Mouse (Mus musculus) heart, embryonic 13.5 days (tissue): Measurements from ENCODE around the gene Gpr18. TPM values are rescaled to one million over a fixed set of nuclear protein-coding genes. Genes with fewer than 3 reads are reported as not detected.

ENCODE experiments used
- ATAC-seq: fragments of 200-750 bp; cut with Nextera tagmentation; 2 replicates; pipeline ENCODE4 v1.8.0; 2017; ENCODE audit warnings: moderate TSS enrichment; ENCODE audit not compliant: insufficient number of reproducible peaks, low FRiP score, low TSS enrichment; ENCODE audit errors: extremely low read depth
- H3K27ac ChIP-seq: fragments of 300-500 bp; sonication (generic); replicated peaks from 2 replicates; pipeline ENCODE4 v1.5.1; 2015; ENCODE audit warnings: moderate library complexity, mild to moderate bottlenecking, inconsistent platforms
- H3K27me3 ChIP-seq: fragments of 300-500 bp; sonication (generic); replicated peaks from 2 replicates; pipeline ENCODE4 v1.6.1; 2015; ENCODE audit warnings: mild to moderate bottlenecking, inconsistent platforms
- H3K36me3 ChIP-seq: fragments of 300-500 bp; sonication (generic); 2 replicates; pipeline ENCODE4 v1.6.1; 2015; ENCODE audit warnings: mild to moderate bottlenecking, inconsistent platforms
- H3K4me1 ChIP-seq: fragments of 300-500 bp; sonication (generic); 2 replicates; pipeline ENCODE4 v1.6.1; 2015; ENCODE audit warnings: inconsistent platforms
- H3K4me2 ChIP-seq: fragments of 300-500 bp; sonication (generic); 2 replicates; pipeline ENCODE4 v1.6.1; 2015; ENCODE audit warnings: inconsistent platforms, mild to moderate bottlenecking, moderate library complexity
- H3K4me3 ChIP-seq: fragments of 300-500 bp; sonication (generic); 2 replicates; pipeline ENCODE4 v1.5.1; 2015; ENCODE audit warnings: moderate library complexity, mild to moderate bottlenecking, inconsistent platforms
- H3K9ac ChIP-seq: fragments of 300-500 bp; sonication (generic); 2 replicates; pipeline ENCODE4 v1.6.1; 2015; ENCODE audit warnings: inconsistent platforms, mild to moderate bottlenecking, moderate library complexity
- H3K9me3 ChIP-seq: fragments of 300-500 bp; sonication (generic); 2 replicates; pipeline ENCODE4 v1.6.1; 2016; ENCODE audit warnings: inconsistent platforms
- WGBS: fragments of 180-500 bp; shearing (Covaris S2); methylation state at CpG from one replicate; pipeline ENCODE4 v1.1.7; 2015; ENCODE audit warnings: mixed read lengths; 5-methylcytosine and 5-hydroxymethylcytosine counted together
- polyA plus RNA-seq: library from polyadenylated mRNA; unstranded; fragments of >200 nt; fragmentation: Nextera tagmentation; extraction: Ambion mirVana; gene quantifications from 2 replicates; pipeline ENCODE4 v1.2.1, GENCODE M21; 2015

Gpr18 gene
- polyA plus RNA-seq, result 0.13 TPM in 1 of 2 replicates, not detected in the other

DNA sequence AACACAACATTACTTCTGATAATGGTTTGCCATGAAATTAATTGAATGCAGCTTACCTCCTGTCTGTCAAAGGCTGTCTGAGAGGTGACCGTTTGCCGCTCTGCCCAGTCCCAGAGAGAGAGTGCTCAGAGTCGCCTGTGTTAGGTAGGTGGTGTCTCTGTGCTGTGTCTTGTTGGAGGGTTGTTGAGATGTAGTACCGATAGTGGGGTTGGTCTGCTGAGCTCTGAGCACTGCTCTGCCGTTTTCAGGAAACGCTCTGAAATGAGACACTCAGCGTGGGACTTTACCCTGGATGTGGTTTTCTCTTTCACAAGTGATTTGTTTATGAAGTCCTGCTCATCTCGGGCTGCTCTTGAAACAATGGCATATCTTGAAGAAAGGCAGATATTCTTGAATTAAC, at the start of gene Gpr18:
TSS of gene Gpr18 (minus strand) at position 161 of the 400 bp plus-strand sequence.
- Histone ChIP-seq H3K27me3 (no peaks in the 10 kb centered on the region), H3K4me2 (no peak within 1 kb of the TSS), H3K4me1 (peaks cover 14% of the 10 kb centered on the region), H3K36me3 (peaks cover 43% of the 10 kb centered on the region), H3K4me3 (no peak within 1 kb of the TSS), H3K9me3 (no peaks in the 10 kb centered on the region), H3K27ac (no peak within 1 kb of the TSS), H3K9ac (no peak within 1 kb of the TSS)
- no peak for ATAC-seq
- 60% methylated on average over 8 of the region's 8 CpGs for WGBS

DNA sequence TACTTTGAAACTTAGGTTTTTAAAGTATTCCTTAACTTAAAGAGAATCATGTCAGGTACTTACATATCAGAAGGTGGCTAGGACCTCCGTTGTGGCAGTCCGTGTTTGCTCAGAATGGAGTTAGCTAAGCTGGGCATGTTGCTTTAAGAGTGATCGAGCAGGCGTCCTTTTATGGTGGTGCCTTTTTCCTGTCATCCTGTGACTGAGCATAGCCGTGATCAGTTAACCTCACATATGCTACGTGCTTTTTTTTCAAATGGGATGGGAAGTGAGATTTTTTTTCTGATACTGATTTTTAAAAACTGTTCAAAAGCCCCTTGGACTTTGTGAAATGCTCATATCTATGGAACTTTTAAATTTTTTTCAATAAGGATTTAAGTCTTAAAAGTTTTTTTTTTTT, 49.4 kb upstream of the Gpr18 start, which contains the start of gene Gpr183:
TSS of gene Gpr183 (minus strand) at position 206 of the 400 bp plus-strand sequence.
- no peaks in the 10 kb centered on the region for H3K9me3 ChIP-seq
- peaks cover 48% of the 10 kb centered on the region for H3K4me1 ChIP-seq
- peak within 1 kb of the TSS; percentile 68 for H3K9ac ChIP-seq
- peak within 1 kb of the TSS; percentile 70 for H3K27ac ChIP-seq
- 18% methylated on average over 6 of the region's 6 CpGs for WGBS
- peak within 1 kb of the TSS; percentile 29 for H3K4me3 ChIP-seq
- peak within 1 kb of the TSS; percentile 52 for H3K4me2 ChIP-seq
- H3K27me3 ChIP-seq, result no peaks in the 10 kb centered on the region
- no peak for ATAC-seq
- no peaks in the 10 kb centered on the region for H3K36me3 ChIP-seq

DNA sequence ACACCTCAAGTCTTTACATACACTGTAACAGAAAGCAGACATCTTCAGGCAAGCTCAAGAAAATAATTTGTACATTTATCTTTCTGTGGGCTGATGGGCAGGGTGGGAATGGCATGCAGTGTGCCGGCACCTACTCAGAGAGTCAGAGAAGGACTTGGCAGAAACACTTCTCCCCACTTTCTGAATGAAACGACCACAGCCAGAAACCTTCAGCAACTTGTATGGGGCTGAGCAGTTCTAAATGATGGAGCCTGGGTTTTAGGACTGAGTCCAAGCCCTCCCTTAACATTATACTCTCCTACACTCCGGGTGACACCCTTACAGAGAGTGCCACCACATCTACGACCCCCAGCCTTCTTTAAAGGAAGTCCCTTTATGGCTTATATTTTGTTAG, 48.4 kb upstream of the Gpr18 start:
- no peak for ATAC-seq
- H3K4me1 ChIP-seq, result peaks cover 48% of the 10 kb centered on the region
- peak overlapping the region; percentile 52 for H3K4me2 ChIP-seq
- no peaks in the 10 kb centered on the region for H3K36me3 ChIP-seq
- H3K9ac ChIP-seq, result peak overlapping the region; percentile 68
- H3K27ac ChIP-seq, result peak overlapping the region; percentile 70
- peak overlapping the region; percentile 28 for H3K4me3 ChIP-seq
- H3K27me3 ChIP-seq, result no peaks in the 10 kb centered on the region
- no peaks in the 10 kb centered on the region for H3K9me3 ChIP-seq
- 44% methylated on average over 4 of the region's 4 CpGs for WGBS

DNA sequence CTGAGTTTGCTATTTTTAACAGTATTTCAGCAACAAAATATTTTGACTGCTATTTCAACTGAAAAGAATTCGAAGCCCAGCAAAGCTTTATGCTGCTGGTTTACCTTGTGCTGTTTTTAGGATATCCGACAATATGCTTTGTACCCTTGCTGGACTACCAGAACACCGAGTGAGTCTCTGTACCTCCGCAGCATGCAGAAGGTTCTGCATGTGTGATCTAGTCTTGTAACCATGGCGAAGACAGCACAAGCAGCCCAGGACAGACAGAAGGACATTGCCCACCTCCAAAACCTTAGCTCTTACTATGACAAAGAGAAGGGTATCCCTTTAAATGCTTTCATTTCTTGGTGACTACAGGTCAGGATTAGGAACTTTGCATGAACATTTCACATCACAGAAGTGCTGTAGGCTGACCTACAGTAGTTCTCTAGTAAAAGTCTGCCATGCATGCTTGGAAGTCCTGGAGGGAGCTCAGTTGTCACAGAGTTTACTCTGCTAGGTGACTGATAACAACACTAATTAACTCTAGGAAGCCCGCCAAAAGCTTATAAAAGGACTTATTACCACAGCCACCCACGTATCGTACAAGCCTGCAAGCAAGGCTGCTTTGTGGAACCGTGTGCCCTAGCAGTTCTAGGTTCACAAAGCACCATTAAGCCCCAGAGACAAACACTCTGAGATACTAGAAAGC, 47.8 kb upstream of the Gpr18 start:
- peak overlapping the region; percentile 70 for H3K27ac ChIP-seq
- peak overlapping the region; percentile 68 for H3K9ac ChIP-seq
- no peaks in the 10 kb centered on the region for H3K9me3 ChIP-seq
- 63% methylated on average over 9 of the region's 9 CpGs for WGBS
- H3K4me1 ChIP-seq, result peaks cover 48% of the 10 kb centered on the region
- peak overlapping the region; percentile 28 for H3K4me3 ChIP-seq
- ATAC-seq, result no peak
- H3K27me3 ChIP-seq, result no peaks in the 10 kb centered on the region
- H3K4me2 ChIP-seq, result peak overlapping the region; percentile 52
- no peaks in the 10 kb centered on the region for H3K36me3 ChIP-seq

DNA sequence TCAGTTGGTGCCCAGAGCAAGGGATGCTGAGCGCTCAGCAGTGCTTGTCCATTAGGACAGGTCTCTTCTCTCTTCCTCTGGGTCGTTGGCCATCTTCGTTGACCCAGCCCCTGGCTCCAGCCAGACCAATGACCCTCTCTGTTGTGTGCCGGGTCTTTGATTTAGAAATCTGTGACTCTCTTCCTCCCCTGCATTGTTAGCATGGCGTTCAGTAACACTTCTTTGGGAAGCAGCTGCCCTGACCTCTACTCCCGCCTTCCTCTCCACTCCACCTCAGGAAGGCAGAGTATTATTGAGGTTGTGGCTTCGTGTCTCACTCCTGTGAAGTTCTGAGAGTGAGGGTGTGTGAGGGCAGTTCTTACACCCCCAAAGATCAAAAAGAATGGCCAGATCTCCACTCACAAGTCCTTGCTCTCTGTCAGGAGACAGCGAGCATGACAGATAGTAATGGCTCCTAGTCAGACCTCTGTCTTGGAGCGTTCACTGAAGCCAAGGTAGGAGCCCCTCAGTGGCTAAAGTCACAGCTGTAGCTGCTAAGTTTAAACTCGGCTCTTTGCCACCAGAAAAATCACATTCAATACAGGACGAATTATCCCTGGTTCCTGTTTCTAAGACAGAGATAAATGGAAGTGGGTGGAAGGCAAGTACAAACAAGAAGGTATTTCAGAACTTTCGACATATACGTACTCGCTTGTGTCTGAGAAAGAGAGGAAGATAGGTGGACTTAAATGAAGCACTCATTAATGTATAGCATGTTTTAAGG, 46.7 kb upstream of the Gpr18 start:
- Histone ChIP-seq H3K27ac (peak overlapping the region; percentile 67), H3K9me3 (no peaks in the 10 kb centered on the region), H3K36me3 (no peaks in the 10 kb centered on the region), H3K4me1 (peaks cover 48% of the 10 kb centered on the region), H3K4me3 (no peak overlapping the region), H3K4me2 (peak overlapping the region; percentile 41), H3K27me3 (no peaks in the 10 kb centered on the region), H3K9ac (no peak overlapping the region)
- no peak for ATAC-seq
- 62% methylated on average over 14 of the region's 14 CpGs for WGBS

DNA sequence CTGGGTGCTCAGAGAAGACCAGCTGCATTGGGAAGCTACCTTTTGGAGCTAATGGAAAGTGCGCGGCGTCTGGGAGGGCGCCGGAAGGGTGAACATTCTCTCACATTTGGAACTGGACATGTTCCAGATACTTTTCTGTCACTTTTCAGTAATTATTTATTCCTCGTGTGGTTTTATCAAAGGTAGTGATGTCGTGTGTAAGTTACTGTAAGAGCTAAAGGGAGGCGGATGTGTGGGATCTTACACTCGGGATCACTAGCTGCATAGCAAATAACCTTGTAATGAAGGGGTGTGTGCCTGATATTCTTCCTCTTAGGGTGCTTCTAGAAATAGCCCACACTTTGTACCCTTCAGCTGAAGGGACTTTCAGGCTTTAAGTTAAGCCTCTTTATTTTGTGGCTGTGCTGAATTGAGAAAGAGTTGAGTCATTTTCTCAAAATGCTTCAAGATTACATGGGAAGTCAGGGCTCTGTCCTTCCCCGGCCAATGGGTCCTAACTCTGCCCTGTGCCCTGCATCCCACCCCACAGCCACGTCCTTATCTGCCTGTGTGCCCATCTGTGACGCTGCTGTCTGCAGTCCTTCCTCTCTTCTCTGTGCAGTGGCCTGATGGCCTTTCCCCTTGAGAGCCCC, 46.0 kb upstream of the Gpr18 start:
- H3K27me3 ChIP-seq, result no peaks in the 10 kb centered on the region
- H3K9ac ChIP-seq, result peak overlapping the region; percentile 44; the same call in 1 of the 2 replicates
- WGBS, result 48% methylated on average over 12 of the region's 12 CpGs
- no peak overlapping the region for H3K4me3 ChIP-seq
- no peaks in the 10 kb centered on the region for H3K36me3 ChIP-seq
- no peak for ATAC-seq
- peak overlapping the region; percentile 67 for H3K27ac ChIP-seq
- H3K4me2 ChIP-seq, result peak overlapping the region; percentile 41
- no peaks in the 10 kb centered on the region for H3K9me3 ChIP-seq
- peaks cover 44% of the 10 kb centered on the region for H3K4me1 ChIP-seq

DNA sequence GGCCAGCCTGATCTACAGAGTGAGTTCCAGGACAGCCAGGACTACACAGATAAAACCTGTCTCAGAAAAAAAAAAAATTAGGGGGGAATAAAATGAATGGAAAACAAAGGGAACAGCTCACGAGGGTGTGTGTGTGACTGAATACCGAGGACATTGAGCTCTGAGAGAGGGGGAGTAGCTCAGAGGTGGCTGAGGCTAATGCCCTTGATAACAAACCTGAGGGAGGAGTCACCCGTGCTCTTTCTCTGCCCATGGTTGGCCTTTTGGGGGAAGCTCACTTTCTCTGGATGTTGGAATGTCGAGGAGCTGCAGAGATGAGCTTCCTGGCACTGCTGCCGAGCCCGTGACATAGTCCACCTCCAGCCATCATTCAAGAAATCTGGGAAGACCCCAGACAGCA, 45.4 kb upstream of the Gpr18 start:
- H3K4me1 ChIP-seq, result peaks cover 44% of the 10 kb centered on the region
- 19% methylated on average over 6 of the region's 6 CpGs for WGBS
- peak overlapping the region; percentile 67 for H3K27ac ChIP-seq
- no peaks in the 10 kb centered on the region for H3K36me3 ChIP-seq
- no peaks in the 10 kb centered on the region for H3K27me3 ChIP-seq
- no peaks in the 10 kb centered on the region for H3K9me3 ChIP-seq
- ATAC-seq, result no peak
- H3K9ac ChIP-seq, result peak overlapping the region; percentile 44; the same call in 1 of the 2 replicates
- peak overlapping the region; percentile 41 for H3K4me2 ChIP-seq
- no peak overlapping the region for H3K4me3 ChIP-seq

DNA sequence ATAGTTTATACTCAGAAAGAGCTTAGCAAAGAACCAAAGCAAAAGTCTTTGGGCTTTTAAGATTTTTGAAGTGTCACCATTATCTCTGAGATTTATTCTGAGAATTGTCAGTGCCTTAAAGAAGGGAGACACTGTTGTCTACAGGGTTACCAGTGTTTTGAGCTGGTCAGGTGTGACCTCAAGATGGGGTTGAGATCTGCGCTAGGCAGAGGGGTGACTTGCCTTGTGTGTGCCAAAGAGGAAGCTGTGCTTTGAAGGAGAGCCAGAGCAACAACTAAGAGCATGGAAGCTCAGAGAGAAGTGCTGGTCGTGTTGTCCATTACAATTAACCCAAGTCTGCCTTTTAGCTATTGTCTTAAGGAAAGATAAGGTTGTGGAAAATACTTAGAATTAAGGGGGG, 45.0 kb upstream of the Gpr18 start:
- 67% methylated on average over 2 of the region's 2 CpGs for WGBS
- Histone ChIP-seq H3K27me3 (no peaks in the 10 kb centered on the region), H3K27ac (no peak overlapping the region), H3K9ac (no peak overlapping the region), H3K36me3 (no peaks in the 10 kb centered on the region), H3K4me1 (peaks cover 44% of the 10 kb centered on the region), H3K4me2 (no peak overlapping the region), H3K9me3 (no peaks in the 10 kb centered on the region), H3K4me3 (no peak overlapping the region)
- no peak for ATAC-seq

DNA sequence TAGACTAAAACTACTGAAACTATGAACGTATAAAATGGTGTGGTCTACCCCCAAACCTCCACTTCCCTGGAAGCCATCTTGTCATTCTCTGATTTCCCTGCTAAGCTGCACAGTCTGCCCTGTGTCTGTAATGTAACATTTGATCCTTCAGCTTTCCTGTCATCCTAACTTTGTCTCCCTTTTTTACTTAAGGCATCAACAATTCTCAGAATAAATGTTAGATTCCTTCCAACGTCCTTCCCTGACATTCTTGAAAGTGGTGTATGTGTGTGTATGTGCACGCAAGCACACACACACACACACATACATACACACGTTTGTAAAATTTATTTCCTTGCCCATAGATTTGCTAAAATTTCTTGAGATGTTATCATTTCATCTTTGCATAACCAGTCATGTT, 44.5 kb upstream of the Gpr18 start:
- Histone ChIP-seq H3K27ac (no peak overlapping the region), H3K4me1 (peaks cover 44% of the 10 kb centered on the region), H3K4me3 (no peak overlapping the region), H3K9me3 (no peaks in the 10 kb centered on the region), H3K9ac (no peak overlapping the region), H3K36me3 (no peaks in the 10 kb centered on the region), H3K27me3 (no peaks in the 10 kb centered on the region), H3K4me2 (no peak overlapping the region)
- no peak for ATAC-seq
- WGBS, result 85% methylated on average over 4 of the region's 4 CpGs

DNA sequence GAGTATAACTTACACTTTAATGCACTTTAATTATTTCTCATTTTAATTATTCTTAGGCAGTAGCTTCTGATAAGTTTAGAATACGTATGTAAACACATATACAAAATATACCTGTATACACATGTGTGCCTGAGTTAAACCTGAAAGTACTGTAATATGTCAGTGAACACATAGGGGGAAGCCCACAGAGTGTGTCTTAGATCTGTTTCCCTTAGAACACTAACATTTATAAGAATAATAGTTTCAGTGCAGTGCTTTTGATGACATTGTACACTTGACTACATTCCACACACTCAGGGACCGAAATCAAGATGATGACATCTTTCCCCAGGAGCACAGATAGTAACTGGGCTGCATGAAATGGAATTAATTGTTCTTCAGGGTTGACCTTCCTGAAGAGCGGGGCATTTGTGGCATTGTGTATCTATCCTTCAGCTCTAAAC, 44.0 kb upstream of the Gpr18 start:
- WGBS, result 86% methylated on average over 3 of the region's 3 CpGs
- peaks cover 41% of the 10 kb centered on the region for H3K4me1 ChIP-seq

More for the DNA sequence above, 44.0 kb upstream of the Gpr18 start:
- Histone ChIP-seq H3K27ac (no peak overlapping the region), H3K4me3 (no peak overlapping the region), H3K4me2 (no peak overlapping the region), H3K9me3 (no peaks in the 10 kb centered on the region), H3K9ac (no peak overlapping the region), H3K36me3 (0 out of 2 replicates have a peak, but pooled peaks cover 3% of the 10 kb centered on the region), H3K27me3 (no peaks in the 10 kb centered on the region)
- no peak for ATAC-seq
